Mouse (Mus musculus) T-helper 2 cell (primary cell): Measurements from ENCODE around the gene Arhgap18.
"Not testable (repeated sequence)": the region's sequence is repeated elsewhere in the genome, so short reads cannot be mapped to it uniquely, and the experiment has no call there.

Experiments used
- in situ Hi-C: fragments of 300-600 bp; cut with MboI, MseI; formaldehyde crosslinking; loops from one replicate; pipeline ENCODE4 v1.15.1; 2025; ENCODE audit warnings: high pct_unique_total_duplicates

Arhgap18 gene

GRCm38 (mm10) chr10:26893091-26893490, 139.9 kb downstream of the Arhgap18 start:
- in situ Hi-C loops = loop anchor here (5.0 kb wide), 1 partner anchor 141 kb away; the partner anchor contains the start of gene Arhgap18

GRCm38 (mm10) chr10:26895726-26896125, 142.5 kb downstream of the Arhgap18 start:
- in situ Hi-C loops = no loop called here

- in situ Hi-C loops = no loop called here
These were observed 147.2 kb downstream of the Arhgap18 start for GRCm38 (mm10) chr10:26900426-26900825.

GRCm38 (mm10) chr10:26903781-26904180, 150.6 kb downstream of the Arhgap18 start:
- in situ Hi-C loops = no loop called here

GRCm38 (mm10) chr10:26911176-26911575, 158.0 kb downstream of the Arhgap18 start:
- in situ Hi-C loops = no loop called here

- in situ Hi-C loops = no loop called here
These were observed 159.0 kb downstream of the Arhgap18 start for GRCm38 (mm10) chr10:26912112-26912797.

- in situ Hi-C loops = no loop called here
These were observed 159.6 kb downstream of the Arhgap18 start for GRCm38 (mm10) chr10:26912807-26913206.

GRCm38 (mm10) chr10:26919307-26919977, 166.2 kb downstream of the Arhgap18 start:
- in situ Hi-C loops = no loop called here

GRCm38 (mm10) chr10:26920383-26920979, 167.3 kb downstream of the Arhgap18 start:
- in situ Hi-C loops = loop anchor here (5.0 kb wide), 1 partner anchor 77 kb away; no protein-coding TSS in a partner anchor

- in situ Hi-C loops = not testable (repeated sequence)
These were observed 182.8 kb downstream of the Arhgap18 start for GRCm38 (mm10) chr10:26936056-26936455.

GRCm38 (mm10) chr10:26938464-26938863, 185.2 kb downstream of the Arhgap18 start:
- in situ Hi-C loops = not testable (repeated sequence)

GRCm38 (mm10) chr10:26939549-26939948, 186.3 kb downstream of the Arhgap18 start:
- in situ Hi-C loops = no loop called here

GRCm38 (mm10) chr10:26948331-26948730, 195.1 kb downstream of the Arhgap18 start:
- in situ Hi-C loops = no loop called here

- in situ Hi-C loops = no loop called here
These were observed 196.4 kb downstream of the Arhgap18 start for GRCm38 (mm10) chr10:26949667-26950066.

- in situ Hi-C loops = no loop called here
These were observed 197.2 kb downstream of the Arhgap18 start for GRCm38 (mm10) chr10:26950448-26950847.

GRCm38 (mm10) chr10:26958513-26958912, 205.3 kb downstream of the Arhgap18 start:
- in situ Hi-C loops = no loop called here
